Mouse (Mus musculus): ENCODE results near the gene Prim2. TPM values are rescaled to one million over a fixed set of nuclear protein-coding genes. Genes with fewer than 3 reads are reported as not detected.

Prim2 gene
- total RNA-seq, 2 experiments from 2014 or later, result 2.9 to 4.3 TPM

- DNase-seq, result no peak
- intact Hi-C loops (cut with DNase I), result no loop called here
Measured at GRCm38 (mm10) chr1:33565764-33566401, 103.7 kb downstream of the Prim2 start.

- intact Hi-C loops (cut with DNase I), result no loop called here
- DNase-seq, result no peak
Measured at GRCm38 (mm10) chr1:33564032-33564431, 105.6 kb downstream of the Prim2 start.

- no peak for DNase-seq
- intact Hi-C loops (cut with DNase I), result no loop called here
Measured at GRCm38 (mm10) chr1:33563611-33564010, 106.0 kb downstream of the Prim2 start.

GRCm38 (mm10) chr1:33556638-33557037 is 113.0 kb downstream of the Prim2 start:
- no peak for DNase-seq
- intact Hi-C loops (cut with DNase I), result no loop called here

- intact Hi-C loops (cut with DNase I), result no loop called here
- no peak for DNase-seq
Measured at GRCm38 (mm10) chr1:33555626-33556025, 114.0 kb downstream of the Prim2 start.

- intact Hi-C loops (cut with DNase I), result no loop called here
- DNase-seq, result no peak
Measured at GRCm38 (mm10) chr1:33551350-33551749, 118.2 kb downstream of the Prim2 start.

GRCm38 (mm10) chr1:33541708-33542107 is 127.9 kb downstream of the Prim2 start:
- intact Hi-C loops (cut with DNase I), result no loop called here
- DNase-seq, result no peak

GRCm38 (mm10) chr1:33537948-33538347 is 131.6 kb downstream of the Prim2 start:
- no peak for DNase-seq
- intact Hi-C loops (cut with DNase I), result no loop called here

GRCm38 (mm10) chr1:33536272-33537004 is 133.2 kb downstream of the Prim2 start:
- intact Hi-C loops (cut with DNase I), result no loop called here
- no peak for DNase-seq

GRCm38 (mm10) chr1:33535140-33535686 is 134.4 kb downstream of the Prim2 start:
- intact Hi-C loops (cut with DNase I), result no loop called here
- DNase-seq, result no peak

GRCm38 (mm10) chr1:33531860-33532259 is 137.7 kb downstream of the Prim2 start:
- intact Hi-C loops (cut with DNase I), result no loop called here
- no peak for DNase-seq

- DNase-seq, result no peak
- intact Hi-C loops (cut with DNase I), result no loop called here
Measured at GRCm38 (mm10) chr1:33531097-33531856, 138.3 kb downstream of the Prim2 start.

- DNase-seq, result no peak
- intact Hi-C loops (cut with DNase I), result no loop called here
Measured at GRCm38 (mm10) chr1:33530491-33530890, 139.1 kb downstream of the Prim2 start.

GRCm38 (mm10) chr1:33529543-33530232 is 139.9 kb downstream of the Prim2 start:
- intact Hi-C loops (cut with DNase I), result no loop called here
- no peak for DNase-seq

GRCm38 (mm10) chr1:33527352-33527863 is 142.2 kb downstream of the Prim2 start:
- no peak for DNase-seq
- intact Hi-C loops (cut with DNase I), result no loop called here

GRCm38 (mm10) chr1:33523223-33523622 is 146.4 kb downstream of the Prim2 start:
- intact Hi-C loops (cut with DNase I), result no loop called here

GRCm38 (mm10) chr1:33515124-33515523 is 154.5 kb downstream of the Prim2 start:
- DNase-seq, result no peak
- intact Hi-C loops (cut with DNase I), result no loop called here

More at GRCm38 (mm10) chr1:33523223-33523622, 146.4 kb downstream of the Prim2 start:
- no peak for DNase-seq

- no peak for DNase-seq
- intact Hi-C loops (cut with DNase I), result no loop called here
Measured at GRCm38 (mm10) chr1:33511310-33511709, 158.3 kb downstream of the Prim2 start.

- intact Hi-C loops (cut with DNase I), result no loop called here
- DNase-seq, result no peak
Measured at GRCm38 (mm10) chr1:33504371-33504770, 165.2 kb downstream of the Prim2 start.

GRCm38 (mm10) chr1:33502890-33503289 is 166.7 kb downstream of the Prim2 start:
- intact Hi-C loops (cut with DNase I), result no loop called here
- DNase-seq, result no peak
